Mouse (Mus musculus): ENCODE data around the gene Sdhc.
A peak's percentile ranks its signal among the peaks of the same experiment; 100 is the strongest.
"Not testable (repeated sequence)": the region's sequence is repeated elsewhere in the genome, so short reads cannot be mapped to it uniquely, and the experiment has no call there.

Gene Sdhc

GRCm38 (mm10) chr1:171112986-171113385 lies 37.4 kb downstream of the Sdhc start:
- no peak for DNase-seq (ENCODE audit: low read depth, low spot score)

GRCm38 (mm10) chr1:171111781-171112575 lies 38.4 kb downstream of the Sdhc start:
- DNase-seq (ENCODE audit: low read depth, low spot score): peak; percentile 79

- peak; percentile 95 for DNase-seq (ENCODE audit: low read depth, low spot score)
Measured at GRCm38 (mm10) chr1:171111020-171111780, 39.2 kb downstream of the Sdhc start.

GRCm38 (mm10) chr1:171110659-171111019 lies 39.8 kb downstream of the Sdhc start:
- DNase-seq (ENCODE audit: low read depth, low spot score): no peak

GRCm38 (mm10) chr1:171109620-171110019 lies 40.8 kb downstream of the Sdhc start:
- DNase-seq (ENCODE audit: low read depth, low spot score): no peak

- DNase-seq (ENCODE audit: low read depth, low spot score): no peak
Measured at GRCm38 (mm10) chr1:171105226-171105625, 45.2 kb downstream of the Sdhc start.

- peak; percentile 77 for DNase-seq (ENCODE audit: low read depth, low spot score)
Measured at GRCm38 (mm10) chr1:171103179-171103840, 47.1 kb downstream of the Sdhc start.

- DNase-seq (ENCODE audit: low read depth, low spot score): peak; percentile 97
Measured at GRCm38 (mm10) chr1:171102547-171103177, 47.7 kb downstream of the Sdhc start.

GRCm38 (mm10) chr1:171101733-171102546 lies 48.5 kb downstream of the Sdhc start:
- DNase-seq (ENCODE audit: low read depth, low spot score): peak; percentile 90

GRCm38 (mm10) chr1:171101033-171101432 lies 49.4 kb downstream of the Sdhc start:
- peak; percentile 23 for DNase-seq (ENCODE audit: low read depth, low spot score)

GRCm38 (mm10) chr1:171097612-171098011 lies 52.8 kb downstream of the Sdhc start:
- no peak for DNase-seq (ENCODE audit: low read depth, low spot score)

GRCm38 (mm10) chr1:171097136-171097535 lies 53.3 kb downstream of the Sdhc start:
- no peak for DNase-seq (ENCODE audit: low read depth, low spot score)

- no peak for DNase-seq (ENCODE audit: low read depth, low spot score)
Measured at GRCm38 (mm10) chr1:171096110-171096964, 54.1 kb downstream of the Sdhc start.

- peak; percentile 76 for DNase-seq (ENCODE audit: low read depth, low spot score)
Measured at GRCm38 (mm10) chr1:171094424-171094823, 56.0 kb downstream of the Sdhc start.

GRCm38 (mm10) chr1:171090761-171091160 lies 59.6 kb downstream of the Sdhc start:
- no peak for DNase-seq (ENCODE audit: low read depth, low spot score)

- DNase-seq (ENCODE audit: low read depth, low spot score): no peak
Measured at GRCm38 (mm10) chr1:171089891-171090290, 60.5 kb downstream of the Sdhc start.

GRCm38 (mm10) chr1:171088237-171088869 lies 62.0 kb downstream of the Sdhc start:
- DNase-seq (ENCODE audit: low read depth, low spot score): not testable (repeated sequence)

GRCm38 (mm10) chr1:171085718-171086117 lies 64.7 kb downstream of the Sdhc start:
- no peak for DNase-seq (ENCODE audit: low read depth, low spot score)

GRCm38 (mm10) chr1:171081512-171082231 lies 68.7 kb downstream of the Sdhc start:
- not testable (repeated sequence) for DNase-seq (ENCODE audit: low read depth, low spot score)
